Mouse (Mus musculus) limb, embryonic 14.5 days (tissue): ENCODE measurements around the gene Abracl. TPM values are rescaled to one million over a fixed set of nuclear protein-coding genes. Genes with fewer than 3 reads are reported as not detected.

Experiments used
- ATAC-seq: fragments of 200-750 bp; cut with Nextera tagmentation; 2 replicates; pipeline ENCODE4 v1.8.0; 2017; ENCODE audit warnings: low read depth, moderate number of reproducible peaks, moderate TSS enrichment; ENCODE audit not compliant: low FRiP score
- DNase-seq: peaks from one replicate; pipeline ENCODE4 v3.0.0-alpha.2; 2015; ENCODE audit warnings: low spot score
- H3K27ac ChIP-seq: fragments of 300-500 bp; sonication (generic); replicated peaks from 2 replicates; pipeline ENCODE4 v1.5.1; 2014; ENCODE audit warnings: low read depth, mild to moderate bottlenecking, low read length, moderate library complexity, mixed read lengths
- H3K27me3 ChIP-seq: fragments of 300-500 bp; sonication (generic); 2 replicates; pipeline ENCODE4 v1.6.1; 2014; ENCODE audit warnings: low read length, mixed read lengths; ENCODE audit not compliant: control insufficient read depth, insufficient read depth
- H3K36me3 ChIP-seq: fragments of 300-500 bp; sonication (generic); 2 replicates; pipeline ENCODE4 v1.6.1; 2014; ENCODE audit warnings: mild to moderate bottlenecking, low read length, moderate library complexity, mixed read lengths; ENCODE audit not compliant: control insufficient read depth, insufficient read depth
- H3K4me1 ChIP-seq: fragments of 300-500 bp; sonication (generic); 2 replicates; pipeline ENCODE4 v1.6.1; 2014; ENCODE audit warnings: antibody characterized with exemption, low read length, mixed read lengths; ENCODE audit not compliant: control insufficient read depth, insufficient read depth
- H3K4me2 ChIP-seq: fragments of 300-500 bp; sonication (generic); replicated peaks from 2 replicates; pipeline ENCODE4 v1.6.1; 2014; ENCODE audit warnings: low read depth, mild to moderate bottlenecking, low read length, moderate library complexity; ENCODE audit not compliant: severe bottlenecking
- H3K4me3 ChIP-seq: fragments of 300-500 bp; sonication (generic); replicated peaks from 2 replicates; pipeline ENCODE4 v1.5.1; 2014; ENCODE audit warnings: low read length
- H3K9ac ChIP-seq: fragments of 300-500 bp; sonication (generic); 2 replicates; pipeline ENCODE4 v1.6.1; 2014; ENCODE audit warnings: mild to moderate bottlenecking, low read depth, low read length, moderate library complexity; ENCODE audit not compliant: severe bottlenecking
- H3K9me3 ChIP-seq: fragments of 300-500 bp; sonication (generic); 2 replicates; pipeline ENCODE4 v1.6.1; 2016; ENCODE audit warnings: low read length; ENCODE audit not compliant: control insufficient read depth
- POLR2A ChIP-seq: fragments of 200-500 bp; IDR thresholded peaks from 2 replicates; pipeline ENCODE4 v1.8.0; 2012; ENCODE audit warnings: inconsistent platforms, mild to moderate bottlenecking, moderate library complexity, borderline replicate concordance; ENCODE audit not compliant: insufficient read depth, insufficient read length; ENCODE audit errors: extremely low read depth
- WGBS: fragments of 180-500 bp; shearing (Covaris S2); extraction: QIAGEN DNeasy Blood & Tissue Kit; methylation state at CpG from one replicate; pipeline ENCODE4 v1.1.7; 2014; 5-methylcytosine and 5-hydroxymethylcytosine counted together
- polyA plus RNA-seq, 2 experiments: library from polyadenylated mRNA; depleted of rRNA in 1 of 2; stranded (reverse) in 1 of 2; unstranded in 1 of 2; fragments of >200 nt; fragmentation: Nextera tagmentation in 1 of 2; extraction: Ambion mirVana in 1 of 2; gene quantifications; 2 replicates each; pipeline versions ENCODE4 v1.2.1 to v1.2.3; 2012 to 2014

Gene Abracl
- polyA plus RNA-seq, 2 experiments, result 92.6 to 162 TPM

DNA sequence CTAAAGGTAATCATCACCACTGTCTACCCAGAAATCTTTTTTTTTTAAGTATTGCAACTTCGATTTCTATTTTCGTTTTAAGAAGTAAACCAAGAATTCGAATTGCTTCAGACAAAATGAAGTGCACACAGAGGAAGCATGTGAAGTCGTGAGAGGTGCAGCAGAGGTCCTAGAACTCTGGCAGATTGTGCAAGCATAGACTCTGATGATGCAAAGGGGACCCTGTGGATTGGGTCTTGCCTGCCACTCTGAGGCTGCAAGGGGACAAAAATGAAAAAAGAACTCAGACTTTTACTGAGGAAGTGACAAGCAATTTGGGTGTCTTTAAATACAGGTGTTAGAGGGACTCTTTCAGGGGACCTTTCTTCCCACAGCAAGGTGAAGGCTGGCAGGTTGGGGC is 32.5 kb downstream of the Abracl start:
- TF ChIP-seq POLR2A, result no peak

DNA sequence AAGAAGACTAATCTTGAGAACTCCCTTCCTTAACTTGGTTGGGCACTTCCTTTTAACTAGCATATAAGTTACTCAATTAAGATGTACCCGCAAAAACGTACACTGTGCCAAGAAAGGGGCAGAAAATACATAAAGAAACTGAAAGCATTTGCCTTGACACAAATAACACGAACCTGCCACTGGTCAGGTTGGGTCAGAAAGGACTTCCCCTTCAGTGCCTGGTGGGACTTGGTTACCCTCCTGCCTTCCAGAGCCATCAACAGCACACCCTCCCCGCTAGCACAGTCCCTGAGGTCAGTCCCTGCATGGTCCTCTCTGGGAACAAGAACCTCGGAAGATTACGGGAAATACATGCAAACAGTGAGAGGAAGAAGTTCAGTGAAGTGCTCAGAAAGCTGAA is 34.0 kb downstream of the Abracl start:
- Histone ChIP-seq H3K27me3 (no peaks in the 10 kb centered on the region), H3K4me1 (no peaks in the 10 kb centered on the region), H3K4me3 (no peak overlapping the region), H3K36me3 (no peaks in the 10 kb centered on the region), H3K9ac (no peak overlapping the region), H3K4me2 (no peak overlapping the region), H3K9me3 (no peaks in the 10 kb centered on the region), H3K27ac (no peak overlapping the region)
- 66% methylated on average over 6 of the region's 6 CpGs for WGBS
- DNase-seq (no peak), ATAC-seq (no peak)
- TF ChIP-seq POLR2A, result no peak

More for the DNA sequence above, 32.5 kb downstream of the Abracl start:
- Histone ChIP-seq H3K4me2 (no peak overlapping the region), H3K4me1 (no peaks in the 10 kb centered on the region), H3K4me3 (no peak overlapping the region), H3K9me3 (no peaks in the 10 kb centered on the region), H3K27me3 (no peaks in the 10 kb centered on the region), H3K36me3 (no peaks in the 10 kb centered on the region), H3K9ac (no peak overlapping the region), H3K27ac (no peak overlapping the region)
- WGBS, result 84% methylated on average over 4 of the region's 4 CpGs
- ATAC-seq, result no peak
- DNase-seq, result no peak

- Histone ChIP-seq H3K9ac (no peak overlapping the region), H3K4me2 (no peak overlapping the region), H3K4me3 (no peak overlapping the region), H3K4me1 (no peaks in the 10 kb centered on the region), H3K9me3 (no peaks in the 10 kb centered on the region), H3K36me3 (no peaks in the 10 kb centered on the region), H3K27me3 (no peaks in the 10 kb centered on the region), H3K27ac (no peak overlapping the region)
- WGBS, result 79% methylated on average over 8 of the region's 8 CpGs
- TF ChIP-seq POLR2A, result no peak
- DNase-seq (no peak), ATAC-seq (no peak)
These were observed 35.2 kb downstream of the Abracl start for GRCm38 (mm10) chr10:17987823-17988423.

DNA sequence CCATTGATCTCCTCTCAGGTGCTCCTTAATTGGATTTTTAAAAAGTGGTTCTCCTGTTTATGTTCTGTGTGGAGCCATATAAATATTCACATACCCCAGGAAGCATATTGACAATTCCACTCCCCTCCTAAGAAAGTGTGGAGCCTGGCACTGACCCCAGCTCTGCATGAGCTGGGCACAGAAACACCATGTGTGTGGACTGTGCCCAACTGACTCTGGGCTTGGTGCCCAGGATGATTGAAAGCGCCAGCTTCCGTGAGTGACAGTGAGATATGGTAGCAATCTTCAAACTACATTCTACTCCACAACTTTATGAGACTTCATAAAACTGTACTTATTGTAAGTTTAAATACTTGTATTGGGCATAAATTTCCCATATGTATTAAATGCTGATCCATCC is 39.8 kb downstream of the Abracl start:
- TF ChIP-seq POLR2A, result no peak
- Histone ChIP-seq H3K4me1 (no peaks in the 10 kb centered on the region), H3K9me3 (no peaks in the 10 kb centered on the region), H3K4me2 (no peak overlapping the region), H3K4me3 (no peak overlapping the region), H3K27me3 (no peaks in the 10 kb centered on the region), H3K27ac (no peak overlapping the region), H3K9ac (no peak overlapping the region), H3K36me3 (no peaks in the 10 kb centered on the region)
- DNase-seq (no peak), ATAC-seq (no peak)
- whole genome bisulfite sequencing, result 69% methylated on average over 2 of the region's 2 CpGs

- DNase-seq, result no peak
- TF ChIP-seq POLR2A, result no peak
- 69% methylated on average over 4 of the region's 4 CpGs for WGBS
These were observed 57.0 kb downstream of the Abracl start for GRCm38 (mm10) chr10:17966090-17966489.

More at GRCm38 (mm10) chr10:17966090-17966489, 57.0 kb downstream of the Abracl start:
- ATAC-seq, result no peak
- Histone ChIP-seq H3K4me3 (no peak overlapping the region), H3K27ac (no peak overlapping the region), H3K9me3 (no peaks in the 10 kb centered on the region), H3K4me1 (no peaks in the 10 kb centered on the region), H3K27me3 (no peaks in the 10 kb centered on the region), H3K36me3 (no peaks in the 10 kb centered on the region), H3K4me2 (no peak overlapping the region), H3K9ac (no peak overlapping the region)

Other genes with a start within 250 kb of the Abracl start
- gene Txlnb, start 227.1 kb downstream of the Abracl start, polyA plus RNA-seq (2012; rRNA removed), result 3.1 and 3.9 TPM in 2 replicates
- 4.0 and 5.7 TPM in 2 replicates for gene Txlnb, start 227.1 kb downstream of the Abracl start, polyA plus RNA-seq (2014; fragmentation: Nextera tagmentation; extraction: Ambion mirVana)
- gene Heca, start 75.2 kb downstream of the Abracl start, polyA plus RNA-seq (2012; rRNA removed), result 18.6 and 19.2 TPM in 2 replicates
- 8.1 and 11.0 TPM in 2 replicates for gene Heca, start 75.2 kb downstream of the Abracl start, polyA plus RNA-seq (2014; fragmentation: Nextera tagmentation; extraction: Ambion mirVana)
- gene Reps1, start 32.6 kb upstream of the Abracl start, polyA plus RNA-seq (2012; rRNA removed), result 82.3 and 90.0 TPM in 2 replicates
- 31.8 and 43.6 TPM in 2 replicates for gene Reps1, start 32.6 kb upstream of the Abracl start, polyA plus RNA-seq (2014; fragmentation: Nextera tagmentation; extraction: Ambion mirVana)
- 1.4 and 1.5 TPM in 2 replicates for gene Ect2l, start 187.6 kb upstream of the Abracl start, polyA plus RNA-seq (2012; rRNA removed)
- gene Ect2l, start 187.6 kb upstream of the Abracl start, polyA plus RNA-seq (2014; fragmentation: Nextera tagmentation; extraction: Ambion mirVana), result 0.88 and 1.0 TPM in 2 replicates
- 20.6 and 20.8 TPM in 2 replicates for gene Ccdc28a, start 211.7 kb upstream of the Abracl start, polyA plus RNA-seq (2012; rRNA removed)
- gene Ccdc28a, start 211.7 kb upstream of the Abracl start, polyA plus RNA-seq (2014; fragmentation: Nextera tagmentation; extraction: Ambion mirVana), result 13.0 and 14.6 TPM in 2 replicates